Mouse (Mus musculus) lung, postnatal 10 days (tissue): Measurements from ENCODE around the gene Mindy3.

Source experiments
- DNase-seq: peaks from one replicate; pipeline ENCODE4 v3.0.0; 2021

The Mindy3 gene

GRCm38 (mm10) chr2:12368451-12368850 is 50.8 kb downstream of the Mindy3 start:
- no peak for DNase-seq

- no peak for DNase-seq
Observed at GRCm38 (mm10) chr2:12368016-12368415, 51.3 kb downstream of the Mindy3 start.

GRCm38 (mm10) chr2:12361310-12361709 is 58.0 kb downstream of the Mindy3 start:
- DNase-seq: no peak

GRCm38 (mm10) chr2:12354837-12355236 is 64.4 kb downstream of the Mindy3 start:
- no peak for DNase-seq

- no peak for DNase-seq
Observed at GRCm38 (mm10) chr2:12348914-12349313, 70.4 kb downstream of the Mindy3 start.

- no peak for DNase-seq
Observed at GRCm38 (mm10) chr2:12331962-12332361, 87.3 kb downstream of the Mindy3 start.

GRCm38 (mm10) chr2:12329620-12330019 is 89.7 kb downstream of the Mindy3 start:
- no peak for DNase-seq

- no peak for DNase-seq
Observed at GRCm38 (mm10) chr2:12329068-12329407, 90.2 kb downstream of the Mindy3 start.

GRCm38 (mm10) chr2:12328355-12329067 is 90.8 kb downstream of the Mindy3 start:
- DNase-seq: no peak

- DNase-seq: no peak
Observed at GRCm38 (mm10) chr2:12327691-12328354, 91.4 kb downstream of the Mindy3 start.

- peak; percentile 60 for DNase-seq
Observed at GRCm38 (mm10) chr2:12327216-12327615, 92.1 kb downstream of the Mindy3 start.

GRCm38 (mm10) chr2:12325868-12326267 is 93.4 kb downstream of the Mindy3 start:
- no peak for DNase-seq

GRCm38 (mm10) chr2:12325417-12325816 is 93.9 kb downstream of the Mindy3 start:
- DNase-seq: peak; percentile 84

GRCm38 (mm10) chr2:12320914-12321313 is 98.4 kb downstream of the Mindy3 start:
- DNase-seq: no peak

- no peak for DNase-seq
Observed at GRCm38 (mm10) chr2:12318715-12319114, 100.6 kb downstream of the Mindy3 start.

GRCm38 (mm10) chr2:12318036-12318435 is 101.2 kb downstream of the Mindy3 start:
- DNase-seq: peak; percentile 61

- DNase-seq: peak; percentile 61
Observed at GRCm38 (mm10) chr2:12317343-12317742, 101.9 kb downstream of the Mindy3 start.

- peak; percentile 80 for DNase-seq
Observed at GRCm38 (mm10) chr2:12316361-12316760, 102.9 kb downstream of the Mindy3 start.

GRCm38 (mm10) chr2:12314028-12314427 is 105.2 kb downstream of the Mindy3 start:
- no peak for DNase-seq

- no peak for DNase-seq
Observed at GRCm38 (mm10) chr2:12308466-12308865, 110.8 kb downstream of the Mindy3 start.

- DNase-seq: peak; percentile 41
Observed at GRCm38 (mm10) chr2:12307311-12307710, 112.0 kb downstream of the Mindy3 start.

GRCm38 (mm10) chr2:12305064-12305650 is 114.1 kb downstream of the Mindy3 start:
- DNase-seq: no peak

GRCm38 (mm10) chr2:12301431-12302170 is 117.7 kb downstream of the Mindy3 start, which contains the start of gene Itga8:
TSS of gene Itga8 (minus strand) at chr2:12301922.
- peak; percentile 90 for DNase-seq
